Mouse (Mus musculus): Measurements from ENCODE around the gene Ccni. TPM values are rescaled to one million over a fixed set of nuclear protein-coding genes. Genes with fewer than 3 reads are reported as not detected.

Ccni gene
- total RNA-seq, 1 experiment from 2014 or later, result 187 TPM

GRCm38 (mm10) chr5:93151985-93152384 lies 54.3 kb downstream of the Ccni start:
- ATAC-seq (replicated peaks in 1 of 2; ENCODE audit: insufficient read depth in 1 of 2, low FRiP score in 2 of 2, low TSS enrichment in 1 of 2, low read depth in 1 of 2, poor library complexity in 2 of 2, severe bottlenecking in 2 of 2), result peak; percentile 52 to 55; a peak in 3 of 4 replicates

GRCm38 (mm10) chr5:93149969-93150777 lies 56.1 kb downstream of the Ccni start:
- peak; percentile 5 to 33; a peak in 1 of 4 replicates for ATAC-seq (replicated peaks in 1 of 2; ENCODE audit: insufficient read depth in 1 of 2, low FRiP score in 2 of 2, low TSS enrichment in 1 of 2, low read depth in 1 of 2, poor library complexity in 2 of 2, severe bottlenecking in 2 of 2)

GRCm38 (mm10) chr5:93145504-93145903 lies 60.8 kb downstream of the Ccni start:
- no peak for ATAC-seq (replicated peaks in 1 of 2; ENCODE audit: insufficient read depth in 1 of 2, low FRiP score in 2 of 2, low TSS enrichment in 1 of 2, low read depth in 1 of 2, poor library complexity in 2 of 2, severe bottlenecking in 2 of 2)

GRCm38 (mm10) chr5:93144874-93145273 lies 61.4 kb downstream of the Ccni start:
- ATAC-seq (replicated peaks in 1 of 2; ENCODE audit: insufficient read depth in 1 of 2, low FRiP score in 2 of 2, low TSS enrichment in 1 of 2, low read depth in 1 of 2, poor library complexity in 2 of 2, severe bottlenecking in 2 of 2), result no peak

GRCm38 (mm10) chr5:93143360-93144091 lies 62.8 kb downstream of the Ccni start:
- ATAC-seq (replicated peaks in 1 of 2; ENCODE audit: insufficient read depth in 1 of 2, low FRiP score in 2 of 2, low TSS enrichment in 1 of 2, low read depth in 1 of 2, poor library complexity in 2 of 2, severe bottlenecking in 2 of 2), result no peak; a peak in 1 of 4 replicates

- ATAC-seq (replicated peaks in 1 of 2; ENCODE audit: insufficient read depth in 1 of 2, low FRiP score in 2 of 2, low TSS enrichment in 1 of 2, low read depth in 1 of 2, poor library complexity in 2 of 2, severe bottlenecking in 2 of 2), result no peak
These were observed 65.5 kb downstream of the Ccni start for GRCm38 (mm10) chr5:93140747-93141146.

- ATAC-seq (replicated peaks in 1 of 2; ENCODE audit: insufficient read depth in 1 of 2, low FRiP score in 2 of 2, low TSS enrichment in 1 of 2, low read depth in 1 of 2, poor library complexity in 2 of 2, severe bottlenecking in 2 of 2), result no peak
These were observed 66.9 kb downstream of the Ccni start for GRCm38 (mm10) chr5:93139350-93139749.

GRCm38 (mm10) chr5:93136956-93137586 lies 69.2 kb downstream of the Ccni start:
- peak; percentile 76 to 77 for ATAC-seq (replicated peaks in 1 of 2; ENCODE audit: insufficient read depth in 1 of 2, low FRiP score in 2 of 2, low TSS enrichment in 1 of 2, low read depth in 1 of 2, poor library complexity in 2 of 2, severe bottlenecking in 2 of 2)

GRCm38 (mm10) chr5:93135368-93136107 lies 70.8 kb downstream of the Ccni start:
- peak; percentile 35 to 54 for ATAC-seq (replicated peaks in 1 of 2; ENCODE audit: insufficient read depth in 1 of 2, low FRiP score in 2 of 2, low TSS enrichment in 1 of 2, low read depth in 1 of 2, poor library complexity in 2 of 2, severe bottlenecking in 2 of 2)

GRCm38 (mm10) chr5:93133445-93134244 lies 72.7 kb downstream of the Ccni start:
- ATAC-seq (replicated peaks in 1 of 2; ENCODE audit: insufficient read depth in 1 of 2, low FRiP score in 2 of 2, low TSS enrichment in 1 of 2, low read depth in 1 of 2, poor library complexity in 2 of 2, severe bottlenecking in 2 of 2), result peak; percentile 13 to 21; a peak in 3 of 4 replicates

Other genes starting within 250 kb of the Ccni start
- 0.19 TPM in 1 of 2 replicates, not detected in the other for gene Sowahb, start 161.5 kb downstream of the Ccni start, total RNA-seq (2017)
- gene Sept11, start 113.1 kb downstream of the Ccni start, total RNA-seq (2017), result 40.8 and 59.0 TPM in 2 replicates
- 4.8 and 4.9 TPM in 2 replicates for gene 2010109A12Rik, start within 50 bp of the Ccni start, total RNA-seq (2017)
- gene Ccng2, start 60.8 kb upstream of the Ccni start, total RNA-seq (2017), result 79.9 and 108 TPM in 2 replicates

Measured in hematopoietic stem cell, adult 5-6 weeks (primary cell).